Mouse (Mus musculus) E14TG2a.4 (cell line): ENCODE measurements around the gene Morn1.
A peak's percentile ranks its signal among the peaks of the same experiment; 100 is the strongest.

Experiments
- H3K27me3 ChIP-seq: 2 replicates; pipeline ENCODE4 v1.6.1; 2014; ENCODE audit warnings: low read length, control low read depth; ENCODE audit not compliant: insufficient read depth
- H3K36me3 ChIP-seq: 2 replicates; pipeline ENCODE4 v1.6.1; 2014; ENCODE audit warnings: low read length, control low read depth; ENCODE audit not compliant: insufficient read depth
- H3K4me1 ChIP-seq: replicated peaks from 2 replicates; pipeline ENCODE4 v1.6.1; 2014; ENCODE audit warnings: low read depth, low read length, control low read depth
- H3K4me3 ChIP-seq: replicated peaks from 2 replicates; pipeline ENCODE4 v1.5.1; 2014; ENCODE audit warnings: mild to moderate bottlenecking, low read length
- H3K9me3 ChIP-seq: 2 replicates; pipeline ENCODE4 v1.6.1; 2014; ENCODE audit warnings: low read length, control low read depth
- CTCF ChIP-seq: conservative IDR thresholded peaks from 2 replicates; pipeline ENCODE4 v1.5.1; 2014; ENCODE audit warnings: low read length
- NANOG ChIP-seq: IDR thresholded peaks from 2 replicates; pipeline ENCODE4 v1.6.1; 2014; ENCODE audit warnings: borderline replicate concordance, low read length, mixed read lengths
- POU5F1 ChIP-seq: IDR thresholded peaks from 2 replicates; pipeline ENCODE4 v1.6.1; 2014; ENCODE audit warnings: low read length, borderline replicate concordance

Gene Morn1

GRCm38 (mm10) chr4:155187192-155187674, 100.9 kb downstream of the Morn1 start:
- no peaks in the 10 kb centered on the region for H3K9me3 ChIP-seq
- no peaks in the 10 kb centered on the region for H3K27me3 ChIP-seq
- peaks cover 29% of the 10 kb centered on the region for H3K36me3 ChIP-seq
- peaks cover 100% of the 10 kb centered on the region for H3K4me1 ChIP-seq
- H3K4me3 ChIP-seq = peak overlapping the region; percentile 37
- no peak for TF ChIP-seq POU5F1
- no peak for TF ChIP-seq CTCF
- no peak for TF ChIP-seq NANOG

GRCm38 (mm10) chr4:155188341-155188740, 102.0 kb downstream of the Morn1 start:
- no peaks in the 10 kb centered on the region for H3K9me3 ChIP-seq
- H3K36me3 ChIP-seq = peaks cover 36% of the 10 kb centered on the region
- TF ChIP-seq POU5F1 (no peak), NANOG (no peak), CTCF (no peak)

GRCm38 (mm10) chr4:155188803-155189202, 102.4 kb downstream of the Morn1 start:
- H3K9me3 ChIP-seq = no peaks in the 10 kb centered on the region
- TF ChIP-seq NANOG = no peak
- TF ChIP-seq POU5F1 = no peak
- no peak for TF ChIP-seq CTCF
- H3K4me1 ChIP-seq = peaks cover 100% of the 10 kb centered on the region
- peak overlapping the region; percentile 65 for H3K4me3 ChIP-seq
- H3K27me3 ChIP-seq = no peaks in the 10 kb centered on the region
- peaks cover 39% of the 10 kb centered on the region for H3K36me3 ChIP-seq

More at GRCm38 (mm10) chr4:155188341-155188740, 102.0 kb downstream of the Morn1 start:
- Histone ChIP-seq H3K4me3 (peak overlapping the region; percentile 65), H3K4me1 (peaks cover 100% of the 10 kb centered on the region), H3K27me3 (no peaks in the 10 kb centered on the region)

DNA sequence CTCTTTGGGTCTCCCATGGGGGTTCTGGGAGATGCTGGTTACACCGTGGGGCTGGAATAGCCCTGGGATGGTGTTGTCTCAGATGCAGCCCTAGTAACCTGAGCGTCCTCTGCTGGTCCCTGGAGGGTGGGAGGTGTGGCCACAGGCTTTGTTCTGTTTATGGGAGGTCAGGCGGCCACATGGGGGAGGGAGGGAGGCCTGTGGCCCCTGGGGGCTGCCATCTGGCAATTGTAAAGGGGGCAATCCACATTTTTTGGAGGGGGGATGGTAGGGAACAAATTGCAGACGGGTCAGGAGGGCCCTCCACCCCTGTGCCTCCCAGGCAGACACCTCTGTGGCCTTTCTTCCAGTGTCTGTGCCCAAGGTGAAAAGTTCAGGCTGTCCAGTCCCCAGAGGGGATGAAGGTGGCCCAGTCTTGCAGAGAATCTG, 103.3 kb downstream of the Morn1 start:
- Histone ChIP-seq H3K36me3 (peaks cover 42% of the 10 kb centered on the region), H3K27me3 (no peaks in the 10 kb centered on the region), H3K9me3 (no peaks in the 10 kb centered on the region), H3K4me3 (peak overlapping the region; percentile 65), H3K4me1 (peaks cover 100% of the 10 kb centered on the region)
- TF ChIP-seq NANOG = peak; percentile 52; the same call in 1 of the 2 replicates
- no peak for TF ChIP-seq POU5F1

GRCm38 (mm10) chr4:155190275-155190674, 103.9 kb downstream of the Morn1 start:
- H3K9me3 ChIP-seq = no peaks in the 10 kb centered on the region
- peak overlapping the region; percentile 65 for H3K4me3 ChIP-seq
- peaks cover 40% of the 10 kb centered on the region for H3K36me3 ChIP-seq
- peaks cover 100% of the 10 kb centered on the region for H3K4me1 ChIP-seq
- TF ChIP-seq POU5F1 = no peak
- no peak for TF ChIP-seq CTCF
- TF ChIP-seq NANOG = no peak
- H3K27me3 ChIP-seq = no peaks in the 10 kb centered on the region
